ENCODE assay signal across 25 mouse cellular contexts in genomic region chr19:40980671-40981070, GRCm38 (mm10). TPM values are rescaled to one million over a fixed set of nuclear protein-coding genes. Genes with fewer than 3 reads are reported as not detected.
DNase-seq lines count a peak whose midpoint lies in the region; TF ChIP-seq lines count a peak whose summit lies in the region.
"Had no signal": no experiment of that assay in that cellular context is flagged by ENCODE, and none has a peak within 500 bp of the region (broad histone marks: within the 10 kb centered on the region; RNA-seq: fewer than 3 reads in every experiment).

No protein-coding gene starts in this region.

- TF ChIP-seq EP300 in CH12.LX (IDR thresholded peaks at IDR 0.05; ENCODE audit: low read length) = peak; percentile 47; the same call in 1 of the 2 replicates

- no peaks in the 10 kb centered on the region for H3K9me3 ChIP-seq in heart, embryonic 10.5 days
- no peaks in the 10 kb centered on the region for H3K9me3 ChIP-seq in CH12.LX (replicated peaks; ENCODE audit: low read length)
- no peaks in the 10 kb centered on the region for H3K9me3 ChIP-seq in limb, embryonic 10.5 days (replicated peaks)
- H3K9me3 ChIP-seq: embryonic facial prominence, embryonic 10.5 days; embryonic facial prominence, embryonic 12.5 days; forebrain, embryonic 13.5 days; forebrain, embryonic 15.5 days; G1E had no signal

- H3K4me1 ChIP-seq in heart, embryonic 10.5 days = no peaks in the 10 kb centered on the region
- H3K4me1 ChIP-seq in CH12.LX (ENCODE audit: control insufficient read depth in 1 of 2, insufficient read depth in 2 of 2) = peaks cover 40 to 86% of the 10 kb centered on the region in 2 experiments
- no peaks in the 10 kb centered on the region for H3K4me1 ChIP-seq in limb, embryonic 10.5 days
- H3K4me1 ChIP-seq: embryonic facial prominence, embryonic 10.5 days; embryonic facial prominence, embryonic 12.5 days; forebrain, embryonic 13.5 days; forebrain, embryonic 15.5 days had no signal

- DNase-seq in heart, embryonic 10.5 days (ENCODE audit: low spot score) = peak; percentile 36
- DNase-seq in heart, postnatal 10 days = no peak
- DNase-seq in CH12.LX (ENCODE audit: extremely low read depth) = peak; percentile 68
- DNase-seq in splenic B cell, adult 2 months (ENCODE audit: low read depth, low spot score) = peak; percentile 42
- DNase-seq in limb, embryonic 10.5 days (ENCODE audit: low spot score) = no peak
- DNase-seq: adrenal gland, adult 8-10 months; adrenal gland, postnatal 14 days; adrenal gland, postnatal 36 days; cerebellum, adult 11-12 months; cerebellum, adult 2 months; cerebellum, adult 9-10 months; cerebellum, postnatal 10 days; cerebellum, postnatal 25 days; forebrain, postnatal 0 days had no signal

- intact Hi-C loops in heart, postnatal 10 days (cut with DNase I) = no loop called here

- peaks cover 96% of the 10 kb centered on the region for H3K79me2 ChIP-seq in CH12.LX (replicated peaks; ENCODE audit: control insufficient read depth, extremely low read depth, insufficient read depth, poor library complexity, severe bottlenecking)

- peak overlapping the region; percentile 46 for H3K9ac ChIP-seq in CH12.LX (ENCODE audit: insufficient read depth, low read depth)
- H3K9ac ChIP-seq: embryonic facial prominence, embryonic 12.5 days; forebrain, embryonic 13.5 days; forebrain, embryonic 15.5 days; forebrain, postnatal 0 days had no signal

- no peaks in the 10 kb centered on the region for H3K27me3 ChIP-seq in heart, embryonic 10.5 days (ENCODE audit: insufficient read depth, poor library complexity, severe bottlenecking)
- H3K27me3 ChIP-seq in CH12.LX (replicated peaks) = no peaks in the 10 kb centered on the region
- H3K27me3 ChIP-seq in splenic B cell, adult 2 months (ENCODE audit: control insufficient read depth, insufficient read depth, low read length, poor library complexity, severe bottlenecking) = no peaks in the 10 kb centered on the region
- no peaks in the 10 kb centered on the region for H3K27me3 ChIP-seq in limb, embryonic 10.5 days (ENCODE audit: low read depth, poor library complexity, severe bottlenecking)
- H3K27me3 ChIP-seq: embryonic facial prominence, embryonic 12.5 days; forebrain, embryonic 13.5 days; forebrain, embryonic 15.5 days; Patski had no signal

- dilution Hi-C loops in CH12.LX (cut with MboI; ENCODE audit: extremely low pct_ligation_motif_present, extremely low pct_unique_long_range_greater_than_20kb, low sequenced_read_pairs) = no loop called here

- peak; percentile 30; the same call in 1 of the 2 replicates for TF ChIP-seq POLR2A in CH12.LX (IDR thresholded peaks at IDR 0.05; ENCODE audit: low read depth, low read length)

- in situ Hi-C loops in CH12.LX (cut with MboI; ENCODE audit: low pct_ligation_motif_present, low pct_unique_long_range_greater_than_20kb, low sequenced_read_pairs) = no loop called here

- 77% methylated on average over 5 of the region's 5 CpGs for WGBS in heart, embryonic 10.5 days
- WGBS in limb, embryonic 10.5 days = 86% methylated on average over 5 of the region's 5 CpGs

- no peak overlapping the region for H3K4me3 ChIP-seq in heart, embryonic 10.5 days
- peak overlapping the region in 1 of 3 experiments; percentile 7 for H3K4me3 ChIP-seq in CH12.LX (replicated peaks in 1 of 3; ENCODE audit: low read depth in 2 of 3, low read length in 2 of 3, poor library complexity in 1 of 3)
- no peak overlapping the region for H3K4me3 ChIP-seq in limb, embryonic 10.5 days
- H3K4me3 ChIP-seq: embryonic facial prominence, embryonic 10.5 days; embryonic facial prominence, embryonic 12.5 days; forebrain, embryonic 13.5 days; forebrain, embryonic 15.5 days had no signal

- no peak for TF ChIP-seq RAD21 in CH12.LX (IDR thresholded peaks at IDR 0.05; ENCODE audit: low read depth, low read length)

- H3K27ac ChIP-seq in heart, embryonic 10.5 days = no peak overlapping the region
- peak overlapping the region; percentile 87 for H3K27ac ChIP-seq in CH12.LX (ENCODE audit: insufficient read depth, low read depth)
- no peak overlapping the region for H3K27ac ChIP-seq in limb, embryonic 10.5 days
- H3K27ac ChIP-seq: embryonic facial prominence, embryonic 10.5 days; embryonic facial prominence, embryonic 12.5 days; forebrain, embryonic 13.5 days; forebrain, embryonic 15.5 days had no signal

- no peak for TF ChIP-seq CTCF in CH12.LX (conservative IDR thresholded peaks at IDR 0.05 in 1 of 2, IDR thresholded peaks at IDR 0.05 in 1 of 2; ENCODE audit: low read depth in 2 of 2, low read length in 2 of 2)

- no peaks in the 10 kb centered on the region for H3K36me3 ChIP-seq in heart, embryonic 10.5 days
- peaks cover 9 to 44% of the 10 kb centered on the region in 2 experiments for H3K36me3 ChIP-seq in CH12.LX (replicated peaks in 1 of 2; ENCODE audit: control insufficient read depth in 1 of 2, insufficient read depth in 1 of 2, low read length in 1 of 2)
- H3K36me3 ChIP-seq in splenic B cell, adult 2 months (ENCODE audit: control insufficient read depth, insufficient read depth, low read length, poor library complexity, severe bottlenecking) = peaks cover 13% of the 10 kb centered on the region
- H3K36me3 ChIP-seq in limb, embryonic 10.5 days = no peaks in the 10 kb centered on the region
- H3K36me3 ChIP-seq: embryonic facial prominence, embryonic 10.5 days; embryonic facial prominence, embryonic 12.5 days; forebrain, embryonic 15.5 days; G1E had no signal

- H3K4me2 ChIP-seq in CH12.LX (ENCODE audit: insufficient read depth, low read depth, poor library complexity, severe bottlenecking) = peak overlapping the region; percentile 95
- H3K4me2 ChIP-seq: embryonic facial prominence, embryonic 12.5 days; forebrain, embryonic 13.5 days; forebrain, embryonic 15.5 days had no signal

TF ChIP-seq in CH12.LX, 34 proteins besides CTCF, POLR2A, EP300 and RAD21 (continues in another document):
- TF ChIP-seq CHD2 (IDR thresholded peaks at IDR 0.05; ENCODE audit: low read length) (0 out of 2 replicates have a peak, but pooled peaks have one; percentile 12), MAFK (IDR thresholded peaks at IDR 0.05; ENCODE audit: insufficient replicate concordance, low read length) (no peak), HCFC1 (IDR thresholded peaks at IDR 0.05; ENCODE audit: low read depth, low read length) (no peak), IRF4 (IDR thresholded peaks at IDR 0.05; ENCODE audit: low read depth, low read length) (peak; percentile 62; the same call in 1 of the 2 replicates), NRF1 (IDR thresholded peaks at IDR 0.05; ENCODE audit: low read depth, low read length) (no peak), PAX5 (IDR thresholded peaks at IDR 0.05; ENCODE audit: low read length) (no peak), KAT2A (IDR thresholded peaks at IDR 0.05; ENCODE audit: insufficient replicate concordance, low read length) (no peak), MYC (IDR thresholded peaks at IDR 0.05; ENCODE audit: low read depth, low read length) (no peak), POLR2AphosphoS2 (IDR thresholded peaks at IDR 0.05; ENCODE audit: low read depth, low read length) (no peak), USF2 (conservative IDR thresholded peaks at IDR 0.05; ENCODE audit: low read depth, low read length) (no peak), NELFE (IDR thresholded peaks at IDR 0.05; ENCODE audit: low read depth, low read length) (peak; percentile 1; the same call in 1 of the 2 replicates), ZC3H11A (IDR thresholded peaks at IDR 0.05; ENCODE audit: low read depth, low read length) (no peak), MEF2A (IDR thresholded peaks at IDR 0.05; ENCODE audit: borderline replicate concordance, low read depth, low read length) (no peak), TCF12 (IDR thresholded peaks at IDR 0.05; ENCODE audit: low read depth, low read length) (peak; percentile 38; the same call in 1 of the 2 replicates), MAX (IDR thresholded peaks at IDR 0.05; ENCODE audit: low read length) (no peak), MAZ (IDR thresholded peaks at IDR 0.05; ENCODE audit: low read depth, low read length) (no peak), E2F4 (IDR thresholded peaks at IDR 0.05; ENCODE audit: insufficient replicate concordance, low read depth, low read length) (no peak), ELF1 (IDR thresholded peaks at IDR 0.05; ENCODE audit: low read depth, low read length) (peak; percentile 25; the same call in 1 of the 2 replicates), TBP (conservative IDR thresholded peaks at IDR 0.05; ENCODE audit: low read depth, low read length) (0 out of 2 replicates have a peak, but pooled peaks have one; percentile 14), ZNF384 (IDR thresholded peaks at IDR 0.05; ENCODE audit: low read depth, low read length) (no peak), MXI1 (IDR thresholded peaks at IDR 0.05; ENCODE audit: low read depth, low read length) (no peak), USF1 (IDR thresholded peaks at IDR 0.05; ENCODE audit: low read depth, low read length) (no peak), RCOR1 (conservative IDR thresholded peaks at IDR 0.05; ENCODE audit: low read depth, low read length) (no peak), SIN3A (IDR thresholded peaks at IDR 0.05; ENCODE audit: low read length) (peak; percentile 52; the same call in 1 of the 2 replicates), ZKSCAN1 (IDR thresholded peaks at IDR 0.05; ENCODE audit: borderline replicate concordance, low read depth, low read length) (no peak), JUND (conservative IDR thresholded peaks at IDR 0.05; ENCODE audit: low read depth, low read length) (no peak), SMC3 (IDR thresholded peaks at IDR 0.05; ENCODE audit: low read depth, low read length) (no peak), JUN (IDR thresholded peaks at IDR 0.05; ENCODE audit: insufficient read depth, low read depth, low read length) (no peak), ETS1 (conservative IDR thresholded peaks at IDR 0.05; ENCODE audit: low read depth, low read length) (0 out of 2 replicates have a peak, but pooled peaks have one; percentile 26)

RNA-seq across cellular contexts. Expression of gene Blnk, which starts 13.7 kb away (rescaled TPM):
- polyA plus RNA-seq in heart, embryonic 10.5 days (2016; fragmentation: Nextera tagmentation; extraction: Ambion mirVana) = 0.09 and 0.38 TPM in 2 replicates
- total RNA-seq in heart, postnatal 10 days (2021) = under 1 TPM; 0.77 to 0.82 TPM
- total RNA-seq in CH12.LX (2012; rRNA removed) (86.8 and 142 TPM in 2 replicates), CH12.LX (2014; rRNA removed) (101 and 108 TPM in 2 replicates)
- polyA plus RNA-seq in CH12.LX (2012; ENCODE audit: insufficient read length, low read depth) = 259 and 284 TPM in 2 replicates
- polyA plus RNA-seq in limb, embryonic 10.5 days (2016; fragmentation: Nextera tagmentation; extraction: Ambion mirVana) = 0.45 and 0.93 TPM in 2 replicates

RNA-seq across cellular contexts. Expression of gene Dntt, which starts 48.4 kb away (rescaled TPM):
- polyA plus RNA-seq in heart, embryonic 10.5 days (2016; fragmentation: Nextera tagmentation; extraction: Ambion mirVana) = 0.06 TPM in 1 of 2 replicates, not detected in the other
- total RNA-seq in heart, postnatal 10 days (2021) = under 1 TPM; 0.47 to 0.50 TPM
- total RNA-seq in CH12.LX (2012; rRNA removed) = 0.13 TPM in 1 of 2 replicates, not detected in the other
- not detected in 2 replicates for total RNA-seq in CH12.LX (2014; rRNA removed)
- not detected in 2 replicates for polyA plus RNA-seq in CH12.LX (2012; ENCODE audit: insufficient read length, low read depth)
- polyA plus RNA-seq in limb, embryonic 10.5 days (2016; fragmentation: Nextera tagmentation; extraction: Ambion mirVana) = not detected in 2 replicates
- total RNA-seq: adrenal gland, adult 18-20 months; adrenal gland, adult 8-10 months; adrenal gland, postnatal 36 days; G1E had no signal
- polyA plus RNA-seq: C2C12; cerebellum, adult 2 months; cortical plate, adult 2 months; embryonic facial prominence, embryonic 10.5 days; embryonic facial prominence, embryonic 12.5 days; embryonic facial prominence, embryonic 14.5 days; forebrain, embryonic 11.5 days; forebrain, embryonic 15.5 days; G1E had no signal

Comparison
In these comparisons a context has a peak if more than half of its experiments do, and no peak if none do; other contexts are left out.
1. DNase-seq: peak in heart, embryonic 10.5 days (single experiment), CH12.LX (single experiment) and splenic B cell, adult 2 months (single experiment); none in heart, postnatal 10 days (0 of 2) and limb, embryonic 10.5 days (single experiment).
2. RNA of gene Blnk, which starts 13.7 kb away (polyA plus RNA-seq): 259 to 284 TPM in CH12.LX; 0.45 to 0.93 TPM in limb, embryonic 10.5 days and 0.09 to 0.38 TPM in heart, embryonic 10.5 days; every median in the first group is over 100 times any median in the second.